Mouse (Mus musculus): ENCODE results near the gene Aox3.

GRCm38 (mm10) chr1:58230542-58230941, 117.6 kb downstream of the Aox3 start:
- no peak for TF ChIP-seq POLR2A (IDR thresholded peaks at IDR 0.05; ENCODE audit: insufficient read depth, low read depth, low read length)
- no peak for TF ChIP-seq CTCF (IDR thresholded peaks at IDR 0.05)

Data from heart, adult 2 months (tissue).